Mouse (Mus musculus) lung, postnatal 36 days (tissue): Measurements from ENCODE around the gene Traf3ip1.

Experiments used
- DNase-seq: peaks from one replicate; pipeline ENCODE4 v3.0.0; 2022; ENCODE audit warnings: mixed read lengths

Traf3ip1 gene

DNA sequence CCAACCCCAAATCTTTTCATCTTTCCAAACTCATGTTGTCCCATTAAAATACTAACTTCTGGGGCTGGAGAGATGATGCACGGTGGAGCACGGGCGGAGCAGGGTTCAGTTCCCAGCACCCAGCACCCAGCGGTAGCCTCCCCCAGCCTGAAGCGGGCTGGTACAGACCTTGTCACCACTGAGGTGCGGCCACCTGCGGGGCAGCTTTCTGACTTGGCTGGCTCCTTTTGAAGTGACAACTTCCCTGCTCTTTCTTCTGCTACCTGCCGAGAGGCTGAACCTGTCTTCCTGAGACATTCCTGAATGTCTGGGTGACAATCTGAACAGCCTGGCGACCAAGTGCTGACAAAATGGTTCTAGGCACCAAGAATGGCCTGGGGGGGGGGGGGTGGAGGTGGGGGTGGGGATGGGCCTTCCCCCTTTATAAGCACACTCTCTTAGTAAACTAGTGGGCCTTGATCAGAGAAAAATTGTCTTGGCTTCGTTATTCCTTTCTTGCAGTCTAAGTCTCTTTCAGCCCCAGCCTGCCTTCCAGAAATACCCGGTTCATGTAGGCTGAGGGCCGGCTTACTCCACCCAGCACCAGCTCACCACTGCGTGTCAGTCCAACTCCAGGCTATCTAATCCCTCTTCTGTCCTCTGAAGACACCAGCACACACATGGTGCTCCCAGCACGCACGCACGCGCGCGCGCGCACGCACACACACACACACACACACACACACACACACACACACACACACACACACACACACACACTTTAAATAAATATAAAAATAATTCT, 43.5 kb downstream of the Traf3ip1 start:
- DNase-seq = no peak

DNA sequence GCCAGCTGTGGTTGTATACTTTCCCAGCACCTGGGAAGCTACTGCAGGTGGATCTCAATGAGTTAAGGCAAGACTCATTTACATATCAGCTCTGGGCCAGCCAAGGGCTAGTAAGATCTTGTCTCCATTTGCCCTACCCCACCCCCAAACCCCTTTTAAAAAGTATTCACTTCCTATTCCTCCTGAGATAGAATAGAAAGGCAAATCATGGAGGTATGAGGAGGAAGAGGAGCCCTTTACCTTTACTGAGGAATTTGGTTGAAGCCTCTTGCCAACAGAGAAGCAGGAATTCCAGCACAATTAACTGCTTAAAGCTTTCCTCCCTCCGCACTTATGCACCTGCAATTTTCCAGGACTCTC, 44.1 kb downstream of the Traf3ip1 start:
- DNase-seq = no peak

- DNase-seq = no peak
Measured at GRCm38 (mm10) chr1:91539246-91539645, 44.8 kb downstream of the Traf3ip1 start.

GRCm38 (mm10) chr1:91539704-91540270, 45.3 kb downstream of the Traf3ip1 start:
- peak; percentile 21 for DNase-seq

DNA sequence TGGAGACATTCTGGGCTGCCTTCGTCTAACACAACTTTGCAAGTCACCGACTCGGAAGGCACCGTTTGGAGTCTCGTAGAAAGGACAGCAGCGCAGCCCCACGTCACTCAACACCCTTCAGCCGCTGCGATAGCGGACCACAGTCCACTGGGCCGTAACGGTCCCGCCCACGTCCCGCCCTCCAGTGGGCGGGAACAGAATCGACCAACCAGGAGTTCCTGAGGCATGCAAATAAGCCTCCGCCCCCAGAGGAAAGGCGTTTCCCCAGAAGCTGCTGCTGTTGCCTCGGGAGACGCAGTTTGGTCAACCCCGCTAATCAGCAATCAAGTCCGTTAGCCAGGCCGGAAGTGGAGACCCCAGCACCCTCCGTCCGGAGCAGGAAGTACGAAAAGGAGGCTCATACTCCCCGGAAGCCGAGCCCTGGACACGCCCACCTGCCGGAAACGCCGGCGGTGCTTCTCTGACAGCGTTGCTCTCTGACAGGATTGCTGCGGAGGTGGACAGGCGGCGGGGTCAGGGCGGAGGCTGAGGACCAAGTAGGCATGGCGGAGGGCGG, 45.9 kb downstream of the Traf3ip1 start, which contains the start of gene Asb1:
Gene Asb1, plus strand, starts transcription at position 274 of the 556 bp plus-strand sequence.
- peak; percentile 99 for DNase-seq

GRCm38 (mm10) chr1:91541042-91541592, 46.7 kb downstream of the Traf3ip1 start:
- DNase-seq = no peak

GRCm38 (mm10) chr1:91543974-91544373, 49.5 kb downstream of the Traf3ip1 start:
- no peak for DNase-seq

- no peak for DNase-seq
Measured at GRCm38 (mm10) chr1:91545226-91545625, 50.8 kb downstream of the Traf3ip1 start.

DNA sequence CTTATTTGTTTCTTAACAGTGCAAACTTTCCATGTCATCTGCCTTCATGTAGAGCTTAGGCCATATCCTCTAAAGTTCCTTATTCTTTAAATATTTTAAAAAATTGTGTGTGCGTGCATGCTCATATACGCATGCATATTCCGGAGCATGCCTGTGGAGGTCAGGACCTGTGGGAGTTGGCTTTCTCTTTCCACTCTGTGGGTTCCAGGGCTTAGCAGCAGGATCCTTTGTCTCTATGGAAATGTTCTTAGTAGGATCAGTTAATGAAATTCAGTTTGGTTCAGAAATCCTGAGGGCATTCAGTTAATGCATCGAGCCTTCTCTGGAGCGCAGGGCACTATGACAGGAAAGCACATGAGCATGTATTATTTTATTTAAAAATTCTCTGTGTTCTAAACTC, 53.1 kb downstream of the Traf3ip1 start:
- DNase-seq = no peak

DNA sequence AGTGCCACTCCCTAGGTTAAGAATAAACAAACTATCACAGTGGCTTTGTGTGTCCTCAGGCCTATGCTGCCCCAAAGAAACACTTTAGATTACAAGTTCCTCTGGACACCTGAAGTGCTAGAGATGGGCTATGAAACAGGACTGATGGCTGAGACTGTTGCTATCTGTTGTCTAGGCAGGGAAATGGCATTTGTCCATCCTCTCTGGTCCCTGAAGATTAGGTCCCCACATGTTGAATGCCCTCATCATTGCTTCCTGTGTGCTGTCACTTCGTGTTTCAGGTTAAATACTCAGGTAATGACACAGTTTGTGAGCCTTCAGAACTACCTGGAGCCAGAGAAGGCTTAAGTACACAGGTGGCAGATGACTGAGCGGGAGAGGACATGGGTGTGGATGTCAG, 54.6 kb downstream of the Traf3ip1 start:
- DNase-seq = no peak

GRCm38 (mm10) chr1:91557099-91557498, 62.7 kb downstream of the Traf3ip1 start:
- no peak for DNase-seq

- no peak for DNase-seq
Measured at GRCm38 (mm10) chr1:91561226-91561625, 66.8 kb downstream of the Traf3ip1 start.

DNA sequence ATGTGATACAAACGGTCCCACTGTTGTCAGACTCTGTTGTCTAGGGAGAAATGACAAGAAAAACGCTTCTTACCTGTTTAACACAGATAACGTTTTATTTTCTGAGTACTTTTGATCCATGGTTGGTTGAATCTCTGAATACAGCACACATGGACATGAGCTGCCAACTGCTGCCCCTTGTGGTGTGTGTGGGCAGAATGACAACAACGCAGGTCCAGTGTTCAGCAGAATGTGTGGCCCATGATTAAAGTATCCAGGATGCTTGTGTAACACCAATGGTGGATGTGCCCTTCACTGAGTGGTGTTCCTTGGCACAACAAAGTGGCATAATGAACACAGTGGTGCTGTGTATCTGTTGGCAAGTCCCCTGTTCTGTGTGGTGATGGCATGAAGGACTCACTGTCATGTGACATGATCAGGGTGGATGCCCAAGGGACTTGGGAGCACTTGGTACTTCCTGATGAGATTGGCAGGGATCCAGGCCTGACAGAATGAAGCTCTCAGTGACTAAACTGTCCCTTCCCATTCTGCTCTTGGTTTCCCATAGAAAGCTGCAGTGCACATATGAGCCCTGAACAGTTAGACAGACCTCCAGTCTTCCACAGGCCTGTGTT, 68.6 kb downstream of the Traf3ip1 start:
- peak; percentile 32 for DNase-seq

GRCm38 (mm10) chr1:91564004-91564403, 69.6 kb downstream of the Traf3ip1 start:
- peak; percentile 23 for DNase-seq

DNA sequence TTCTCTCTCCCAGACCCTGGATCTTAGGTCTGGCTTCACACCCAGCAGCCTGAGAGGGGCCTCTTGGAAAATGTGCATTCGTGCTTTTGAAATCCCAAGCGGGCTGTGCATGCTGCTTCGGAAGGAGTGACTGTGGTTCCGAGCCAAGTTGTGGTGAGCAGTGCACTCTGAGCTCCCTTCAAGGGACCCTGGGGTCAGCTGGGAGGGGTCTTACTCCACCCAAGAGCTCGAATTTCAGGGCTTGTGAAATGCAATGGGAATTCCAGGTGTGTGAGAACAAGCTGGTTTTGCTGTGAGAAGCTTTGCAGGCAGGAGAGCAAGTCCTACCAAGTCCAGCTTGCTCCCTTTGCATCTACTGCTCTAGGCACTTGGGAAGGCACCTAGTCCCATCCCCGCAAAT, 70.2 kb downstream of the Traf3ip1 start:
- no peak for DNase-seq

DNA sequence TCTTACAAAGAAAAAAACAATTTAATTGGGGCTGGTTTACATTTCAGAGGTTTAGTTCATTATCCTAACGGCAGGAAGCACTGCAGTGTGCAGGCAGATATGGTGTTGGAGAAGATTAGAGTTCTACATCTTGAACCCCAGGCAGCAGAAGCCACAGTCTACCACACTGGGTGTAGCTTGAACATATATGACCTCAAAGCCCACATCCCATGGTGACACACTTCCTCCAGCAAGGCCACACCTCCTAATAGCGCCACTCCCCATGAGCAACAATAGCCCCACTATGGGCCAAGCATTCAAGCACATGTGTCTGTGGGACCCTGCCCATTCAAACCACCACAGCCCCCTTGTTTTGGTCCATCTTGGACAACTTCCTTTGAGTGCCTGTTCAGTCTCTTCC, 72.8 kb downstream of the Traf3ip1 start:
- DNase-seq = no peak

DNA sequence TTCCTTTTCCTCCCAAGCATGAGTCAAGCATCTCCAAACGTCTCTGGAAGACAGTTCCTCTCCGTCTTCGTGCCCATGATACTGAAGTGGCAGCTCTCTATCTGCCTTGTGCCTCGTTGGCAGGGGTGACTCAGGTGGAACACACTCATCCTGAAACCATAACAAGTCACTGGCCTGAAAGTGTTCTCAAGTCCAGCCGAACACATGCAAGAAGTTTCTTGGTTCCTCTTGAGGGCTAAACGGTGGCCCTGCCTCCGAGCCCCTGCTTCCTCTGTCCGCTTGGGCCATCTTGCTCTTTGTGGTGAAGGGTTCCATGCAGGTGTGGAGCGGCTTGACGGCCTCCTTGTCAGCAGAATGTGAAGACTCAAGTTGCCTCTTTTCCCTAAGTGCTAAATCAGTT, 78.0 kb downstream of the Traf3ip1 start:
- no peak for DNase-seq

GRCm38 (mm10) chr1:91574208-91574607, 79.8 kb downstream of the Traf3ip1 start:
- DNase-seq = peak; percentile 72

- DNase-seq = peak; percentile 4
Measured at GRCm38 (mm10) chr1:91577883-91578517, 83.6 kb downstream of the Traf3ip1 start.
